Mouse (Mus musculus) adrenal gland, adult 2 months (tissue): Measurements from ENCODE around the gene Ubac2. TPM values are rescaled to one million over a fixed set of nuclear protein-coding genes. Genes with fewer than 3 reads are reported as not detected.
"Not testable (repeated sequence)": the region's sequence is repeated elsewhere in the genome, so short reads cannot be mapped to it uniquely, and the experiment has no call there.

Experiments
- DNase-seq: peaks from one replicate; pipeline ENCODE4 v3.0.0; 2021
- long read RNA-seq: library from polyadenylated mRNA; stranded (forward); transcript quantifications from one replicate; pipeline ENCODE4 v2.0.0, GENCODE M21; 2021
- polyA plus RNA-seq: library from polyadenylated mRNA; depleted of rRNA; stranded (reverse); fragments of >200 nt; gene quantifications from 2 replicates; pipeline ENCODE4 v1.2.3, GENCODE M21; 2012; rRNA removed
- total RNA-seq, 2 experiments: library from RNA; stranded (reverse); gene quantifications; 2 replicates each; pipeline ENCODE4 v1.2.3; 2021

Ubac2 gene
- 10 to 100 TPM; 30.4 to 42.2 TPM for total RNA-seq
- polyA plus RNA-seq = 66.7 and 69.0 TPM in 2 replicates
- long read RNA-seq, transcript Ubac2-201 (9 exons, 2,139 nt) = major isoform, 63 of 71 reads
- long read RNA-seq, partial matches to known transcripts = 0 of 71 reads
- long read RNA-seq, other reads (novel, unspliced or antisense) = 8 of 71 reads

- DNase-seq = peak; percentile 98
These were observed at the start of gene Ubac2 for GRCm38 (mm10) chr14:121878176-121878858. Ubac2 (plus strand) TSS chr14:121878620.

DNA sequence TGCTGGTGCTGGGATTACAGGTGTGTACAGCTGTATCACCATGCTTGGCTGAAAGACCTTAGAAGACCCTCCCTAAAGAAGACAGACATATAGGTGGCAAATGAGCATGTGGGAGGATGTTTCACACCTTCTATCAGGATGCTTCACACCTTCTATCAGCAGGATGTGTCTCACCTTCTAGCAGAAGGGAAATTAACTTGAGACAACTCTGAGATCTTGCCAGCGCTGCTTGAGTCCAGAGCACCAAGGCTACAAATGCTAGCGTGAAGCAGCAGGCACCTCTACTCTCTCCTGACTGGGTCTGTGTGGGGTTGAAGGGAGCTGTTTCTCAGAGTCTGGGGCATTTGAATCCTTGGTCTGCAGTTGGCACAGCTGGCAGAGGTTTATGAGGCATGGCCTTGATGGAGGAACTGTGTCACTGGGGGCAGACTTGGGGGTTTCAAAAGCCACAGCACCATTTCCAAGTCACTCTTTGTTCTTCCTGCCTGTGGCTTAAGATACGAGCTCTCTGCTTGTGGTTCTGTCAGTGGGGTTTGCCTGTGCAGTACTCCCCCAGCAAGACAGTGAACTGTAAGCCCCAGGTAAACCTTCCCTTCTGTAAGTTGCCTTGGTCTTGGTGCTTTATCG, 48.5 kb upstream of the Ubac2 start:
- DNase-seq = no peak

DNA sequence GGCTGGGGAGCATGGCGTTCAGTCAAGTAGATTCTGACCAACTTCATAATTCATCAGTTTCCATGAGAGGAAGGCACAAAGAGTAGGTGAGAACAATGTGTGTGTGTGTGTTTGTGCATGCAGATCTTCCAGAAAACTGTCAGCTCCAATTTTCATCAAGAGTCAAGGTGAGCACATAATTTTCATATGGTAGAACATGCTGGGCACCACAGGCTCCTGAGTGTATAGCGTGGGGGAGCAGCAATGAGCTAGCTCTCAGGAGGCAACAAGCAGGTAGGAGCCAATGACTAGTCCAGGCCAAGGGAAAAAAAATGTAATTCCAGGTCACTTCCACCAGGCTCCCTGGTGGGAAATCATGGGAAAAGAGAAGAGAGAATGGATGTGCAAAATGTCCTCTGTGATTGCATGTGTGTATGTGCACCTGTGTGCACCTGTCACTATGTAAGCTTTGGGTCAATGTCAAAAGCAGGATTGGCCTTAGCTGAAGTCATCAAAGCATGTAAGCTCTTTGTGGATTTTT, 45.4 kb upstream of the Ubac2 start:
- DNase-seq = no peak

DNA sequence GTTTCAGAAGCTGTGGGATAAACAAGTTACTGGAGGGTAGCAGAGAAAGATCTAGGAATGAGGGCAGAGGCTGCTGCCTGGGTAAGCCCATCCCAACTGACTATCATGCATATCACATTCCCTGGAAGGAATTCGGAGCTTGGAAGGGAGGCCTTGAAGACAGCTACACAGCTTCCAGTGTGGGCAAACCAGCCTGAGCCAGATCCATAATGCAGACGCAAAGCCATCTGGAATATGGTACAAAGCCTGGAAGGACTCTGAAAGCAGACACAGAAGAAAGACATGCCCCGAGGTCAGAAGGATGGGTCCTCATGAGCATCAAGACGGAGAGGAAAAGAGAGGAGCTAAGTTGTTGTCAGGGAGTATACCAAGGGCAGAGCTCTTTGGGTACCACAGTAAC, 40.3 kb upstream of the Ubac2 start:
- DNase-seq = no peak

DNA sequence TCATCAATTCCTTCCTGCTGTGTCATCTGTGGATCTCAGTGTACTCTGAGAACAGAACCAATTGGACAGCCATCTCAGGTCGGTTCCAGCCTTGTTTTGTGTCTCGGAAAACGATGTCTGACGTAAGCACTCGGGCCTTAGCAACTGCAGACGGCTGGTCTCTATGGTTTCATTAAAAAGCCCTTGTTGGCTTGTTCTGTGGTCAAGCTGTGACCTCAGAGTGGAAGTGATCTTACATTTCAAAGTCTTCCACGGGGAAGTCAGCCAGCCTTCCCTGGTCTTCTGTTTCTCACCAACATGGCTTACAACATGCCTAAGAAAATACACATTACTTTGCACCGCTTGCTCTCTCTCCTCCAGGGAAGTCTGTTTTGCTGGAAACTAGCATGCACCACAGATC, 38.2 kb upstream of the Ubac2 start:
- DNase-seq = no peak

DNA sequence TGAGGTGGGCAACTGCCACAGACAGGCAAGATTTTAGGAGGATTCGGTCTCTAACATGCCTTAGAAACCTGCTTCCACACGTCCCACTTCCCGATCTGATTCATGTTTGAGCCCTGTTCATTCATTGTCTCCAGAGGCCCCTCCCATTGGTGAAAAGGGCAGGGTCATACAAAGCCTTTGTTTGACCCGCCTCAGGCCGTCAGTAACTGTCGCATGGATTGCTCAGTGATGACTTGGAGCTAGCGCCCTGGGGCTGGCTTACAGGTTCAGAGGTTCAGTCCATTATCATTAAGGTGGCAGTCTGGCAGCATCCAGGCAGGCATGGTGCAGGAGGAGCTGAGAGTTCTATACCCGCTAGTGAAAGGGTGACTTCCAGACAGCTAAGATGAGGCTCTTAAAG, 33.9 kb upstream of the Ubac2 start:
- DNase-seq = no peak

DNA sequence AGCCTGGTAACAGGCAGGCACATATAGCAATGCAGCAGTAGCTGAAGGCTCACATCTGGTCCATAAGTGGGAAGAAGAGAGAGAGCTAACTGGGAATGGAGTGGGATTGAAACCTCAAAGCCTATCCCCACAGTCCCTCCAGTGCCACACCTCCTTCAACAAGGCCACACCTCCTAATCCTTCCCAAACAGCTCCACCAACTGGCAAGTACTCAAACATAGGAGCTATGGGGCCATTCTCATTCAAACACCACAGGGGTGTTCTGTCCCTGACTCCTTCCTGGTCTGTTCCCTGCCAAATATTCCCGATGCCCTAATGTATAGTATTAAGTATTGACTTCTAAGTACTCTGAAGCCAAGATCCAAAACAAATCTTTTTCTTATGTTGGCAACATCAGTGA, 27.2 kb upstream of the Ubac2 start:
- DNase-seq = no peak

DNA sequence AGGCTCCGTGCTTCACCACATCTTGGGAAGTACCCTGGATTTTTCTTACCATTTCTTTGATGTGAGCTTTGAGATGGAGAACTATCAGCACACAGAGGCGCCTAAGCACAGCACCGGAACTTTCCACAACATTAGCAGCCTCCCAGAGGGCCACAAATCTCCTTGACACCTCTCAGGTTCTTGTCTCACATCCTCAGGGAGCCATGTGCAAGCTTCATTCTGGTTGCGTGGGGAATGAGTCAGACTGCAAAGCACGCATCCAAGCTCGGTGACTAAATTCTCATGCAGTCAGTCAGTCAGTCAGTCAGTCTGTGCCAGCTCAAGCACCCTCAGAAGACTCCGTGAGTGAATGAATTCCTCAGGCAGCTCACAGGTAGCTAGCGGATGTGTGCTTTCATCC, 25.9 kb upstream of the Ubac2 start:
- no peak for DNase-seq

- peak; percentile 67 for DNase-seq
These were observed 13.3 kb upstream of the Ubac2 start for GRCm38 (mm10) chr14:121865162-121865561.

- DNase-seq = no peak
These were observed 11.8 kb upstream of the Ubac2 start for GRCm38 (mm10) chr14:121866574-121866973.

DNA sequence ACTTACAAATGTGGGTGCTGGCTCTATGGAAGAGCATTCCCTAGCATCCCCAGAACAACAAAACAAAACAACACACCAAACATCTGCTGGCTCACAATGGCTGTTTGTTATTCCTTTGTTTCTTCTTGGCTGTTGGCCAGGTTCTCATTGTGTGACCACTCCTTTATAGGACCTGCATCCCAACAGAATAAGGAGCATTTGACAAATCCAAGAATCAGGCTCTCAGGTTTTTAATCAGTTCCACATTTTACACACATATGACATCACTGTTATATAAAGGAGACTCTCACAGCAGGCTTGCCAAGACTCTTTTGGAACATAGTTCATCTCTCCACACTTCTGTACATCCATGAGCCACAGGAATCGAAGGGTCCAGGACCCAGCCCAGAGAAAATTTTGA, 9.3 kb upstream of the Ubac2 start:
- no peak for DNase-seq

DNA sequence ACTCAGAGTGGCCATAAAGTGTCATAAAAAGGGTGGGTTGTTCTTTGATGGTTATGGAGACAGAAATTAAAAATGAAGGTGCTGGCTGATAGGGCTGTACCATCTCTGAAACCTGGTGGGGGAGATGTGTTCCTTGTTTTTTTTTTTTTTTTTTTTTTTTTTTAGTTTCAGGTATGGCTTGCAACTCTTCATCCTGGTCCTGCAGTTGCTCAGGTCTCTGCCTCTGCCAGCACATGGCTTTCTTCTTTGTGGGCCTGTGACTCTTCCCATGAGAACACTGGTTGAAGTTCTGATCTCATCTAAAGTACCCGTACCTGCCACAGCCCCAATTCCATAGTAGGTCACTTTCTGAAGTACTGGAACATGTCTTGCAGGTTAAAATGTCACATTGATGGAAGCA, 5.7 kb upstream of the Ubac2 start:
- DNase-seq = no peak

DNA sequence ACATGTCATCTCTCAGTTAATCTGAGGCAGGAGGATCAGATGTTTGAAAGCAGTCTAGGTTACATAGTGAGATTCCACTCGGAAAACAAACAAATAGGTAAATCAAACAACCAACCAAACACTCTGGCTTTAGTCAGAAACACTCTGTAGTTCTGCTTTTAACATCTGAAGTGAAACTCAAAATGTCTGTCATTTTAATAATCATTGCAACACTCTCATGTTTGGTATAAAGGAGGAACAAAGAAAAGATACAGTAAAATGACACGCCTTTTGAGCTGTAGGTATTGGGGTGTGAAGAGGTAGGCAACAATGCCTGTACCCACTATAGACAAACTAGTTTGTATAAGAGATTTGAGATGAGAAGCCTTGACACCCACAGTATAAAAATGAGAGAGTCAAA, 5.2 kb upstream of the Ubac2 start:
- no peak for DNase-seq

- no peak for DNase-seq
These were observed 4.8 kb upstream of the Ubac2 start for GRCm38 (mm10) chr14:121873646-121874045.

DNA sequence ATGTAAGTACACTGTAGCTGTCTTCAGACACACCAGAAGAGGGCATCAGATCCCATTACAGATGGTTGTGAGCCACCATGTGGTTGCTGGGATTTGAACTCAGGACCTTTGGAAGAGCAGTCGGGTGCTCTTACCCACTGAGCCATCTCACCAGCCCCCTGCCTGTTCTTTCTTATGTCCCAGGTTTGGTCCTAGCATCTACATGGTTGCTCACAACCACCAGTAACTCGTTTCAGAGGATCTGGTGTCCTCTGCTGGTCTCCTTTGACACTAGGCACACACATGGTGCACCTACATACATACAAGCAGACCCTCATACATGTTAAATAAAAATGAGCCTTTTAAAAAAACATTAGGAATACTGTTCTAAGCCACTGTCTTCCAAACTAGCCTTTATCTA, 2.2 kb upstream of the Ubac2 start:
- not testable (repeated sequence) for DNase-seq

GRCm38 (mm10) chr14:121876860-121877259, 1.6 kb upstream of the Ubac2 start:
- no peak for DNase-seq

GRCm38 (mm10) chr14:121877640-121878039, 780 bp upstream of the Ubac2 start:
- DNase-seq = no peak

DNA sequence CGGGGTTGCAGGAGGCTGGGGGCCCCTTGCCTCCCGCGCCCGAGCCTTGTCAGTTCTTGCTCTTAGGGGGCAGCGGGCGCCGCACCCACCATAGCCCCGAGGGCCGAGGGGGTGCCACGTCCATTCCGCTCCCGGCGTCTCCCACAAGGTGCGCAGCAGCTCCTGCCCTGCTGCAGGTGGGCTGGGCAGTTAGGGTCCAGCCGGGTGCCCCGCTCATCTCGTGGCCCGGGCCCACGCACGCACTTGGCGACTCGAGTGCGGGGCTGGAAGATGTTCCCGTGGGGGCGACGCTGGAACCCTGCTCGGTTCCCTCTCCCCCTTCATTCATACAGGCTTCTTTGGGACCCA, 413 bp downstream of the Ubac2 start:
- DNase-seq = no peak

DNA sequence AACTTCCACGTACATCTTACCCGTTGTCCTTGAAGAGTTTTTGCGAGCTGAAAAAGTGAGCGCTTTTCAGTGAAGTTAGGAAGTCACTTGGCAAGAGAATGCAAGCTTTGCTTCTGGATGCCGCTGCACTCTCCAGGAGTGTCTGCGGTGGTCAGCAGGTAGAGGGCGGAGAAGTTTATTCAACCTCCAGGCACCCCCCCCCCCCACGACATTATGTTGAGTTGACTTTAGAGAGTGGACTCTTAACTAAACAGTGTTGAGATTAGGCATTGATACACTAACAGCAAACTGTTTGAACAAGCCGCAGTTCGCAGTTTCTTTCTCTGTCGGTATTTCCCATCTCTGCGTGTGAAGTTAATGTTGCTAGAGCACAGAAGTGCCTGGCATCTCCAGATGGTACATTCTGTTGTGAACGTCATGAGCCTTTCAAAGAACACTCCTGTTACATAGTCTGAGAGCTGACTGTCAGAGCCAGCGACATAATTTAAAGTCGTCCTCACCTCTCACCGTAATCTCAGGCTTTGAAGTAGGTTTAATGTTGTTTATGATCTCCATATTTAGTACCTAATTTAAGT, 933 bp downstream of the Ubac2 start:
- DNase-seq = no peak

- no peak for DNase-seq
These were observed 2.8 kb downstream of the Ubac2 start for GRCm38 (mm10) chr14:121881211-121881610.

GRCm38 (mm10) chr14:121884150-121884797, 5.9 kb downstream of the Ubac2 start:
- DNase-seq = no peak

- no peak for DNase-seq
These were observed 15.3 kb downstream of the Ubac2 start for GRCm38 (mm10) chr14:121893747-121894146.
